Mouse (Mus musculus): Measurements from ENCODE around the gene Yif1b. TPM values are rescaled to one million over a fixed set of nuclear protein-coding genes. Genes with fewer than 3 reads are reported as not detected.
A peak's percentile ranks its signal among the peaks of the same experiment; 100 is the strongest.

Yif1b gene
- polyA plus RNA-seq, 1 experiment: 45.5 TPM

DNA sequence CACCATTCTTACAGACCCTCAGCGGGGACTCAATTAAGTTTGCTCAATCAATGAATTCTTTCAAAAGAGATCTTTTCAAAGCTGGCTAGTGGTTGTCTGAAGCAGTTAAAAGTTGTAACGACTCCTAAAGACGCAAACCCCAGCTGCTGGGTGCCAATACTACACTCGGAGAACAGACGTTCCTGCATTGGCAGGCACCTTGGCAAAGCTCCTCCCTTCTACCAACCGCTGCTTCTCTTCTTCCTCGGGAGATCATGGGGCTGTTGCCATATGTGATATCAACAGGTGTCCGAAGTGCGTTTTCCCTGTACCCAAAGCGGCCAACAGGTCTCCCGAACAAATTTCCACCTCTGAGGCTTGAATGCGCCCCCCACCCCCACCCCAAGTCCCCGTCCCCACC is 42.7 kb downstream of the Yif1b start:
- no peak for DNase-seq (ENCODE audit: low spot score)

DNA sequence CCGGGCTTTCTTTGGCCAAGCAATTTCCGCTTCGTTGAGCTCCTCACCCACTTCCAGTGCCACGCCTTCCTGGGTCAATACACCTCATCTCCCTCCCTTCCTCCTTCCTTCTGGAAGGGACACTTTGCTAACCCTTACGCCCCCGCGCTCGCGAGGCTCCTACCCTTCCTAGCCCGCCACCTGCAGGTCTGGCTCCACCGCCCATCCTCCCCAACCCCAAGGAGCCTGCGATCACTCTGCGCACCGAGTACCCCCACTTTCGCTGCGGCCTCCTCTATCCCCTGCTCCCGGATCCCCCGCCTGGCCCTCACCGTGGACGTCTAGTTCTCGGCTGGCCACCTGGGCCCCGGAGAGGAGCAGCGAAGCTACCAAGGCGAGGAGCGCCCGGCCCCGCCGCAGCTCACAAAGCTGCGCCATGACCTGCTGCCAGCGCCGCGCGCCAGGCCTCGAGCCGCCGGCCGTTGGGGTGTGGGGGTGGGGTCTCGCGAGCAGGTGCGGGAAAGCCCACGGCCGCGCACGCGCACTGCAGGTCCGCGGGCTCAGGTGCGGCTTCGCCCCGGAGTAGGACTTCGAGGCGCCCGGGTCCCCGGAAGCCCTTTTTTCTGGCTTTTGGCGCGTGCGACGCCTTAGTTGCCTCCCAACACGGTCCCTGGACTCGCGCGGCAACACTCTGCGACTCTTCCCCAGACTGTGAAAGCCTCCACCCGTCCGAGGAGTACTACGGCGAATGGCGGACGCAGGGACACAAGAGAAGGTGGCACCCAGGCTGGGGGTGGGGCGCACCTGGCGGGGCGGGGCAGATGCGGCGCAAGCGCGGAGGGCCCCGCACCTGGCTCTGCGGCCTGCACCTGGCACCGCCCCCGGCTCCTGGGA is 43.3 kb downstream of the Yif1b start, which contains the start of gene Spint2:
Gene Spint2, minus strand, starts transcription at position 712 of the 873 bp plus-strand sequence.
- peak; percentile 89 for DNase-seq (ENCODE audit: low spot score)

DNA sequence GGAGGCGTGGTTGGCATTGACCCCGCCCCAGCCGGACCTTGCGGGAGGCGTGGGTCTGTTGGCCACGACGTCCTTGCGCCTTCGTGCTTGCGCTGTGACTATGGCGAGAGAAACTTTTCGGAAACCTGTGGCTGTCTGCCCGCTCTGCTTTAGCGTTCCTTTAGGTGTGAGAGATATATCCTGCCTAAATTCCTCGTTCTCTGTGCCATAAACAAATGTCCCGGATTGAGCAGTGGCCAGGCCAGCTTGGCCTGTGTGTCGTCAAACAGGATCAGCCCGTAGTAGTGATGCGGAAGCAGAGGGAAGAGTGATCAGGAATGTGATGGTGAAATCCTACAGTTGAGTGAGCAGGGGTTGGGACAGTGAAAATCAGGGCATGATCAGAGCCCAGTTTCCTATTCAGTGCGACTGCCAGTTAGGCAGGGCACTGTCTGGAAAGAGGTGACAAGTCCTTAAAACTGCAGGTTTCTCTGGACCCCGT is 44.0 kb downstream of the Yif1b start:
- no peak for DNase-seq (ENCODE audit: low spot score)

DNA sequence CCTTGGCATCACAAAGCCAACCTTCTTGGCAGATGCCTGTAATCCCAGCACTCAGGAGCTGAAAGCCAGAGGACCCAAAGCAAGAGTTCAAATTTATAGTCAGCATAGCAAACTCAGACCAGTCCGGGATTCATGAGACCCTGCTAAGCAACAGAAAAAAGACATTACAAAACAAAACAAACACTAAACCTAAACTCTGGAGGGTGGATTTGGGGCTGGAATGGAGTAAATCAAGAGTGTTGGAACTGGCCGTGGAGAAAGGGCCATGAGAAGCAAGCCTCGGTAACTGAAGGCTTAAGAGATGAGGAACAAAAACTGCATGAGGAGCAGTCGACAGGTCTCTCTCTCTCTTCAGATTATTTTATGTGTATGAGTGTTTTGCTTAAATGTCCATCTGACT is 45.7 kb downstream of the Yif1b start:
- DNase-seq (ENCODE audit: low spot score): no peak

DNA sequence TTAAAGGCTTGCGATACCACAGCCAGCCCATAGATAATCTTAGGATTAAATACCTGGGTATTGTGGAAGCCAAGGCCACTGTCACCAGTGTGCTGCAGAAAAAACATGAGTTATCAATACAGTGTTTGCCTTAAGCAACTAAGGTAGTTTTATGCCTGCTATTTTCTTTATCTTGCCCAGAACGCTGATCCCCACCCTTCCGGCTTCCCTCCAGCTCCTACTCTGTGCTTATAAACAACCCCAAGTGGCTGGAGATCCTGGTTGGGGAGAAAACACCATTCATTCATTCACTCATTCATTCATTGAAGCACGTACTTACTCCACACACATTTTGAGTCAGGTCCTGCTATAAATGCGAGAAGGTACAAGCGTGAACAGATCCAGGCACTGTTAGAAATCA is 46.4 kb downstream of the Yif1b start:
- no peak for DNase-seq (ENCODE audit: low spot score)

DNA sequence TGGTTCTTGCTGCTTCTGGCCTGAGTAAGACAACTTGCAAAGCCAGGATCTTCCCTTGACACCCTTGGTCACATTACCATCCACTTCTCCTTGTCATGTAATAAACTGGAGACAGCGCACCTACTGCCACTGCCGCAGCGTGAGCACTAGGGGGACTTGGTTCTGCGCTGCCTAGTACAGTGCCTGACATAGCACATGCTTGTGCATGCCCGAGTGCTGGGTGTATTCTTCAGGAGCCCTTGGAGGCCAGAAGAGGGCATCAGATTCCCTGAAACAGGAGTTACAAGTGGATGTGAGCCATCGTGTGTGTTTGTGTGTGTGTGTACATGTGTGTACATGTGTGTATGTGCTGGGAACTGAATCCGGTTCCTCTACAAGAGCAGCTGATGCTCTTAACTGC is 49.4 kb downstream of the Yif1b start:
- no peak for DNase-seq (ENCODE audit: low spot score)

DNA sequence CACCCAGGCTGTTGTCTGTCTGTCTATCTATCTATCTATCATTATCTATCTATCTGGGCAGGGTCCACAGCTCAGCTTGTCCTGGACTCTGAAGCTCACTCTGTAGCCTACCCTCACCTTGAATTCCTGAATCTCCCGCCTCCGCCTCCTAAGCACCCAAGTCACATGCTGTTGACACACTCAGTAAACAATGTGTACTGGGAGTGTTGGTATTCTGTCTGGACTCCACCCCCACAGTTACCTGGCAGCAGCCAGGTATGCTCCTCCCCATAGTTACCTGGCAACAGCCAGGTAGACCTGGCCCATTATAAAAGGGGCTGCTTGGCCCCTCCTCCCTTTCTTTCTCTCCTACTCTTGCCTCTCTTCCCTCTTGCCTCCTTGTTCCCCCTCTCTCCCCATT is 50.0 kb downstream of the Yif1b start:
- DNase-seq (ENCODE audit: low spot score): no peak

DNA sequence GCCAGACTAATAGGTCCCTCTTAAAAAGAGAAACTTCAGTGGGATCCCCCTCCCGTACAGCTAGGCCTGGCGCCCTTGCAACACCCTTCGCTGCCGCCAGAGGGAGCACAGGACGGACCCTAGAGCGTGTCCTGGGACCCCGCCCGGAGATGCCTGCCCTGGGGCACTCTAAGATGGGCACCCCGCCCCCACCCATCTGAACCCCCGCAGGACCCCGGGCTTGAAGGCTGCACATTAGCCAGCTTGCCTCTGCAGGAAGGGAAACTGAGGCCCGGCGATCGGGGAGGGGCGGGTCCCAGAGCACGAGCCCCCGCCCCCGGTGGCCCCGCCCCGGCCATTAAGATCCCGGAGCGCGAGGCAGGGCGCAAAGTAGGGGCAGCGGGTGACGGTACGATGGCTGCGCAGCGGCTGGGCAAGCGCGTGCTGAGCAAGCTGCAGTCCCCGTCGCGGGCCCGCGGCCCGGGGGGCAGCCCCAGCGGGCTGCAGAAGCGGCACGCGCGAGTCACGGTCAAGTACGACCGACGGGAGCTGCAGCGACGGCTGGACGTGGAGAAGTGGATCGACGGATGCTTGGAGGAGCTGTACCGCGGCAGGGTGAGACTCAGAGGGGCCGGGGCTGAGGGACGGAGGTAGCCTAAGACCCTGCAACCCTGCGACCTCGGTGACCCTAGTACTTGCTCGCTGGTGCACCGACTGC is 51.0 kb downstream of the Yif1b start, which contains the start of gene Ppp1r14a:
Gene Ppp1r14a, plus strand, starts transcription at position 367 of the 697 bp plus-strand sequence.
- DNase-seq (ENCODE audit: low spot score): peak; percentile 62

DNA sequence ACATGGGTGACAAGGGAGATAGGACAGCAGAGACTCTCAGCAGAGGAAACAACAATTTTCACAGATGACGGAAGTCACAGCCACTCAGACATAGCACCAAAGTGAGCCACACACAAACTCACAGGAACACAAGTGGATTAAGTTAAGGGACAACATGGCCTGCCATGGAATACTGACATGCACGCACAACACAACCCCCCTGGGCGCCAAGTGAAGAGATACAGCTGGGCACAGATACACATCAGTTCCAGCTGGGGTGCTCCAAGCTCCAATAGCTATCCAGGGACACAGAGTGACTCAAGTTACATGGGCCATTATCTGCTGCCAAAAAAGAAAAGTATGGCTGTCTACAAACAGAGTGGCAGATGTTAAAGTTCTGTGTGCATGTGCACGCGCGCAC is 51.7 kb downstream of the Yif1b start:
- no peak for DNase-seq (ENCODE audit: low spot score)

DNA sequence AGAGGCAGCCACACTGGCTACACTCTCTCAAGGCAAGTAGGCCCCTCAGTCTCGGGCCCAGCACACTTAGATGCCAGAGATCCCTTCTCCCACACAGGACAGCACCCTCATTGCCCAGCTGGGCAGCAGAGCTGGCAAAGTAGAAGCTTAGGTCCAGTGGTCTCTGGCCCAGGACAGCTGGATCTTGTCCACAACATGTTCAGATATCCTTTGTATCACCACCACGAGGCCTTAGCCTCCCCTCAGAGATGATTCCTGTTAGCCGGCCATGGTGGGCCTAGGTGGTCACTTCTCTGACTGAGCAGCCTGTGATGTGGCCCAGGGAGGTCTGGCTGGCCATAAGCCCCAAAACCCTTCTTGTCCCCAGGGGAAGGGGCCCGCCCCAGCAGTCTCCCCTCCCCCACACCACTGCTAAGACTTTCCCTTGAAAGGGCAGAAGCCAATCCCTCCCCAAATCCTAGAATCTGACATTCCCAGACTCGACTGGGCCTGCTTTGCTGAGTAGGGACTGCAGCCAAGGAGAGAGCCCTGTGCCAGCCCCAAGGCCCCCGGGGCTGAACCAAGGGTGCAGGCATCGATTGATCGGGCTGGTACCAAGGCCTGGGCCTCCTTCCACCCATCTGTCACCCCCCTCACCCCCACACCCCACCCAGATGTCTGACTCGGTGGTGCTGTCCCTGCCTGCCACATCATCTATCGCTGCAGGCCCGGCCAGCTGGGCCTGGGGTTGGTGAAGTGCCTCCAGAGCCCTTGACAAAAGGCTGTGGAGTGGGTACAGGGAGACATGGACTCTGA is 52.8 kb downstream of the Yif1b start:
- DNase-seq (ENCODE audit: low spot score): no peak

DNA sequence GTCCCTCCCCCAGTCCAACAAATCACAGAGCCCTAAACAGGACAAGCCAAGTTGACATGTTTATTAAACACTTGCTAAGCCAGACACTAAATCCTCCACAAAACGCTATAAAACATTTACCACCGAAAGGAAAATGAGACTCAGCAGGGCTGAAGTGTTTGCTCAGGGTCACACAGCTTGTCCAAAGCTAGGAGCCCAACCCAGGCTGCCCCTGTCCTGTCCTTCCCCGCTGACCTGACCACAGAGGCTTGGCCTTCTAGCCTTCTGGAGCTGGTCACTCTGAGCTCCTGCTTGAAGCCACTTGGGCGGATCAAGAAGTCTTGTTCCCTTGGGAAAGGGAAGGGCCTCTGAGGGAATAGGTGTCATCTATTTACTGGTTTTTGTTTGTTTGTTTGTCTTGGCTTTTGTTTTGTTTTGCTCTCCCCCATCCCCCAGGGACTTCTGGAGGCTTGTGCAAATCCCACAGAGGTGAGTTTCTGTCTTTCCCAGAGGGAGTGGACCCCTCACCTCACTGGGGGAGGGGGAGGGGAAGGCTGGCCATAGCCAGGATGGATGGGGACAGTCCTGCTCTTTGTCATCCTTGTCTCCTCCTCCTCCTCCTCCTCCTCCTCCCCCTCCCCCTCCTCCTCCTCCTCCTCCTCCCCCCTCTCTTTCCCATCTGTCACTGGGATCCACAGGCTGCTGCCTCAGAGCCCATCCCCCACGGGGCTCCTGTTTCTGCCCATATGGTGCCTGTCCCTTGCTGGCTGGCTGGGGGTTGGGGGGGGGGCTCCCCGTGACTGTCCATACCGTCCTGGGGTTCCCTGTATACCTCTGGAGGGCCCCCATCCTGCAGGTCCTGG is 53.7 kb downstream of the Yif1b start:
- no peak for DNase-seq (ENCODE audit: low spot score)

DNA sequence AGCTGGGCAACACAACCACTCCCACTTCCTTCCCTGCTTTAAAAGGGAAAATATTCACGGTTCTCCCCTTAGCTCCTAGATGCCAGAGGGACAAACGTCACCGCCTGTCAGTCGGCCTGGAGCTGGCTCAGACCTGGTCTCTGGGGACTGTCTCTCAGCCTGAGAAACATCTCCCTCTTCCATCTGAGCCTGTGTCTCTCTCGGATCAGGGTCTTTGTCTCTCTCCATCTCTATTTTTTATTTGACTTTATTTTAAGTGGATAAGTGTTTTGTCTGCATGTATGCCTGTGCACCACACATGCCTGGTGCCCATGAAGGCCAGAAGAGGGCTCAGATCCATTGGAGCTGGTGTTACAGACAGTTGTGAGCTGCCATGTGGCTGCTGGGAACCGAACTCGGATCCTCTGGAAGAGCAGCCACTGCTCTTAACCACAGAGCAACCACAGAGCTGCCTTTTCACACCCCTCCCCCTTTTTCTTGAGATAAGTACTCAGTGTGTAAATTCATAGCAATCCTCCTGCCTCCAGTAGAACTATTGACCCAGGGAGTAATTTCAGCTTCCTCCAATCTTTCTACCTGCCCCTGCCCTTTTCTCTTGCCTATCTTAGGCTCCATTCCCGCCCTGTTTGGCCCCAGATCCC is 54.4 kb downstream of the Yif1b start:
- DNase-seq (ENCODE audit: low spot score): no peak

DNA sequence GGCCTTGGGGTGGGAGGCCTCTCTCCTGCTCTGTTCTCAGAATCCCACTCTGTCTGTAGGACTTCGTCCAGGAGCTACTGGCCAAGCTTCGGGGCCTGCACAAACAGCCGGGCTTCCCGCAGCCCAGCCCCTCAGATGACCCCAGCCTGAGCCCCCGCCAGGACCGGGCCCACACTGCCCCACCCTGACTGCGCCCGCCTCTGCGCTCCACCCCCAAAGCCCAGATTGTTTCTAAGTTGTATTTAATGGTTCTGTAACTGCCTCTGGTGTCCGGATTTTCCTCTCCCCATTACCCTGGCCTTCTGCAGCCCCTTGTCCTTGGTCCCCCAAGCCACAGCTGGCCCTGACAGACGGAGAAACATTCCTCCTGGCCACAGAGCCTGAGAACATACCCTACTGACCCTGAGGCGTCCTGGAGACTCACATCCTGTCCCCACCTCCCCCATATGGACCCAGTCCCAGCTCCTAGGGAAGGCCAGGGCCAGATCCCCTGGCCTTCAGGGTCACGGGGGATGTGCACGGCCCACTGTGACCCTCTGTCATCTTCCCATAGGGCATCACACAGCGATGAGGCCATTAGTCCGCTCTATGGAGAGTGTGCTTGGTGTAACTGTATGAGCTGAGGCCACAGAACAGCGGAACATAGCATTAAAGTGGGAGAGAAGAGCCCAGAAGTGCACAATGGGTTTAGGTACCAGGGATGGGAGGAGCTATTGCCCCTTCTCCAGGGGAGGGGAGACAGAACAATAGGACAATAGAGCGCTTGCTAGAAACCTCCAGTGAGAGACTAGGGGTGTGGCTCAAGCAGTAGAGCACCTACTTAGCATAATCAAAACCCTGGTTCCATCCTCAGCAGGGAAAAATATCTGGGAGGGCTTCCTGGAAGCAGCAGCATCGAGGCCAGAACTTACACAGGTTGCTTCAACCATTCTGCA is 55.3 kb downstream of the Yif1b start:
- no peak for DNase-seq (ENCODE audit: low spot score)

DNA sequence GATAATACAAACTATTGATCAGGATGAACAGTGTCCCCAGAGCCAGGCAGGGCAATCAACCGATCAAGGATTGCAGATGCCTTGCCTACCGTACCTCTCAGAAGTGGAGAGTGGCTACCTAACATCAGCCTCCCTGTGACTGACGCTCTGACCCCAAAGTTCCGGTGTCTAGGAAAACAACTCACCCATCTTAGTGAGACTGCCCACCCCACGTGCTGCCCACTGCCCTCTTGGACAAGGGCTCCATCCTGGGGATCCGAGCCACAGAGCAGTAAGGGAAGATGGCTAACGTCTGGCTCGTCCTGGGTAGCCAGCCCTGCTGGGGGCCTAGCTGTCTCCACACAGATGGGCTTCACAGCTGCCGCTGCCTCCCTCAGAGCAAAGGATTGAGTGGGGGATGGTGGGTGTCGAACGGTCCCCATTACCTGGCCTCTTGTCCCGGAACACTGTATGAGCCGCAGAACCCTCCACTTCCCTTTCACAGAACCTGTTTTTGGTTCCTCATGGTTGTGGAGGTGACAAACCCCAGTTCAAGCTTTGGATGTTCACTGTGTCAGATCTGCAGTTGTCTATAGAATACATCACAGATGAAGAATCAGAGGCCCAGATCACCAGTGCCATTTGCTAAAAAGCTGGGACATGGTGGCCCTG is 56.1 kb downstream of the Yif1b start:
- no peak for DNase-seq (ENCODE audit: low spot score)

DNA sequence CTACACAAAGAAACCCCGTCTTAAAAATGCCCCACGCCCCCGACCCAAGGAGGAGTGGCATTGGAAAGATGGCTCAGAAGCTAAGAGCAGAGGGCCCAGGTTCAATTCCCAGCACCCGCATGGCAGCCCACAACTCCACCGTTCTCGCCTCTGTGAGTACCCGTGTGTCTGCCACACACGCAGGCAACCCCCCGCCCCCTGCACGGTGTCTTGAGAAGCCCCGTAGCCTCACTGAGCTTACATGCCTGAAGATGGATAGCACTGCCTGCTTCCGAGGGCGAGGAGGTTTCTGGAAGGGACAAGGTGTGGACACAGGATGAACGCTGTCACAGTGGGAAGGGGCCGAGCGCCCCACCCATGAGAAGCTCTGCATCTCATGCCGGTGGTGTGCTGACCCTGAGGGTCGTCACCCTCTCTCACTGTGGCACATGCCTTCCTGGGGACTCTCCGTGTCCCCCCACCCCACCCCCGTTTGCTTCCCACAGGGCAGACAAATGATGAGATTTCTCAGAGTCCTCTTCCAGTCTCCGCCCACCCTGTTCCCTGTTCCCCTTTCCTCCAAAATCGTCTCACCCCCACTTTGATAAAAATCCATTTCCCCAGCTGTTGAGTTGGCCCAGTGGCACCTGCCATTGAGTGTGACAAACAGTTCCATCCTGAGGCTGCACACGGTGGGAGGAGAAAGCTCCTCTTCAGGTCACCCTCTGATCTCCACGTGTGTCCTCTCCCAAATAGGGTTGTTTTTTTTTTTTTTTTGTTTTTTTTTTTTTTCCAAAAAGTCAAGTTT is 57.9 kb downstream of the Yif1b start:
- DNase-seq (ENCODE audit: low spot score): no peak

DNA sequence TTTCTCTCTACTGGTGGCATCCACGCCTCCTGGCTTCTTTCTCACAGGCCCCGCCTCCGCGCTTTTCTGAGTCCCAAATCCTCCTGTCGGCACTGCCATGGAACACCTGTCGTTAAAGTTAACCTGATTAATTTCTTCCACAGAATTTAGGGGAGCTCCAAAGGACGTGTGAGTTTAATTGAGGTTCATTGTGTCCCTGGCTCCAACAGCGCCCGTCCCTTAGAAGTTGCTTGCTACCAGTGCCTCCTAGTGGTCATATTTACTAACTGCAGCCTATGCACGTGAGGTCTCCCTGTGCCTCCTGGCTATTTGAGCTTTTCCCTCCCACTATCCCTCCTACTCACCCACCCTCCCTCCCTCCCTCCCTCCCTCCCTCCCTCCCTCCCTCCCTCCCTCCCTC is 58.9 kb downstream of the Yif1b start:
- no peak for DNase-seq (ENCODE audit: low spot score)

Measured in urinary bladder, adult 2 months (tissue).